Mouse (Mus musculus): Measurements from ENCODE around the gene Rab14.

DNA sequence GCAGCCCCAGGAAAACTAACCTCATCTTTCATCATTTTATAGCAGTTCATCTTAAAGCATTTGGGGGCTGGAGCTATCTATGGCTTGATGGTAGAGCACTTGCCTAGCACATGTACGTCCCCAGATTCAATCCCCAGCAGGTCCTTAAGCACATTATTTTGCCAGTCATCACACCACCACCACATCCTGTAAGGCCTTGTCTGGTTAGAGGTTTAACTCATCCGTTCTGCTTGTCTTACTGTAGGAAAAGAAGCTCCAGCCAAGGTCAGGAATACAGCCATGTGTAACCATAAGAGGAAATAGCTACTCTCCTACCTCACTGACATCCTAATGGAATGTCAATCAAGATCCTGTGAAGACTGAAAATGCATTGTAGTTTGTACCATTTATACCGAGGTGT is 22.8 kb downstream of the Rab14 start:
- TF ChIP-seq GATA1 (IDR thresholded peaks at IDR 0.05; ENCODE audit: borderline replicate concordance, low read length) (no peak), FLI1 (IDR thresholded peaks at IDR 0.05; ENCODE audit: low read length) (no peak)

All from megakaryocyte, embryonic 14.5 days (primary cell).